Mouse (Mus musculus): ENCODE results near the gene Mettl18.
A peak's percentile ranks its signal among the peaks of the same experiment; 100 is the strongest.
"Not testable (repeated sequence)": the region's sequence is repeated elsewhere in the genome, so short reads cannot be mapped to it uniquely, and the experiment has no call there.

Mettl18 gene

DNA sequence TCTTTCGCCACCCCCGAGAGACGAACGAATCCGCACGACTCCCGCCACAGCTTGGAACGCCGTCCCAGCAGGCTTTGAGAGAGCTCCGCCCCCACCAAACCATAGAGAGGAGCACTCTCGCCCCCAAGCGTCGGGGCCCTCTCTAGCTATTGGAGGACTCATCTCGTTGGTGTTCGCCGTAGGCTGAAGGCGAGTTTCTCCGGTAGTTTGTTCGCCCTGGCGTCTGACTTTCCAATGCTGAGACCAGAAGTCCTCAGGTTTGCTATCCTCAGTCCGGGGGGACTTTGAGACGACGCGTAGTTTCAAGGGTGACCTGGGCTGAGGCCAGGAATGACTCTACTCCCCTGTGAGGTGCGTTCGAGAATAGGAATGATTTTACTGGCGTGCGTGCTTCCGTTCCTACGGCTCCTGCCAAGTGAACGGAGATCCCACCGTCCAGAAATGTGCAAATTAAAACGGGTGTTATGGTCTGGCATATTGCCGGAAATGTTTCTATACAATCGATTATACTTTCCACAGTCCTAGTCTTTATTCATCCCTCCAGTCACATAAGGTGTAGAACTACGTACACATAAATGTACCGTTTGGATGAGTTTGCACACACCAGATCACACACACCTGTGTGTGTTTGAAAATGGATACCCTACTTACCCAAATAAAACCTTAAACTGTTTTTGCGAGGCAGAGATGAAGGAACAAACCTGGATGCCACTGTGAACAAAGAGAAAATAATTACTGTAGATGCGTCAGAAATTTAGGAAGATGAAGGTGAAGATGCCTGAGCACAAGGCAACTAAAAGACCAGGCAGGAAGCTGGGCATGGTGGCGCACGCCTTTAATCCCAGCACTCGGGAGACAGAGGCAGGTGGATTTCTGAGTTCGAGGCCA, at the start of gene Mettl18, which contains the start of gene BC055324:
TSS of gene Mettl18 (plus strand) at position 169 of the 888 bp plus-strand sequence.
TSS of gene BC055324 (minus strand) at position 76 of the 888 bp plus-strand sequence.
- peak; percentile 96 for DNase-seq (ENCODE audit: low spot score)

DNA sequence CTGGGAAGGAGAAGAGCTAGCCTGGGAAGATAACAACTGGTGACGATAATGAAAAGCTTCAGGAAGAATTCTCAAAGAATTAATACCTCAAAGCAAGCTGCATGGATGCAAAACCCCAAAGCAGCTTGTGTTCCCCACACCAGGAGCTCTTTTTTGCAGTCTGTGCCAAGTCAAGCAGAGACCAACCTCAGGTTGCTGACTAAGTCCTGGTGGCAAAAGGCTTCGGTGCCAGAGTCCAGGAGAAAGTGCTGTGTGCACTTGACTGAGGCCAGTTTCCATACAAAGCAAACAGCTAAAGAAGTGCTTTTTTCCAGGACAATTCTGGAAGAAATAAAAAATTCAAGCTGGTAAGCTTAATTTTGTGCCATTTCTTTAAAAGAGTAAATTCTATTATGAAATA, 41.3 kb upstream of the Mettl18 start:
- no peak for DNase-seq (ENCODE audit: low spot score)

DNA sequence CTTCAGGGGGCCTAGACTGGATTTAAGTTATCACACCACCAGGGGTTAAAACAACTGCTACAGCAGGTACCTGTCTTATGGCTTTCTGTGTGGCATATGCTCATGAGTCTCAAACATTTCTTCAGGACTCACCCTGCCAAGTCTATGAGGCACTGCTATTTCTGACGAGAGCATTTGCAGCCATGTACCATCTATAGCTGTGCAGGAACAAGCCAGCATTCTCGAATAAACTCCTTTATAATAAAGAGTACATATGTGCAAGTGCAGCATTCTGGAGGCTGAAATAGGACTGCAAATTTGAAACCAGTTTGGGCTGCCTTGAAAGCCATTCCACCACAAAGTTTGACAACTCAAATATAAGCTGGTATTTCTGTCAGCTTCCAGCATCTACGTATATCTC, 36.7 kb upstream of the Mettl18 start:
- DNase-seq (ENCODE audit: low spot score) = no peak

GRCm38 (mm10) chr1:163964008-163964689, 30.5 kb upstream of the Mettl18 start:
- DNase-seq (ENCODE audit: low spot score) = no peak

GRCm38 (mm10) chr1:163974471-163974870, 20.2 kb upstream of the Mettl18 start:
- DNase-seq (ENCODE audit: low spot score) = no peak

DNA sequence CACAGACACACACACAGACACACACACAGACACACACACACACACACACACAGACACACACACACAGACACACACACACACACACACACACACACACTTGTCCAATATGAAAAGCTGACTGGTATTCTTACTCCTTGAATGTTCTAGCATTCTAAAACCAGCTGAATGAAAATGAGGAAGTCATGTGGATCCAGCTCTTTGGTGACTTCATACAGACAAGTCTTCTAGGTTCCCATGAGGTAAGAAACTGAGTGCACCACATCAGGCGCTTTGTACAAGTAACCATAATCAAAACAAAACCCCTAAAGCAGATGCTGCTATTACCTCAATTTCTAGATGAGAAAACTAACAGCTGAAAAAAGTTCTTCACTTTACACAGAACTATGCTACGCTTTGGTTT, 19.6 kb upstream of the Mettl18 start:
- no peak for DNase-seq (ENCODE audit: low spot score)

GRCm38 (mm10) chr1:163976515-163976914, 18.2 kb upstream of the Mettl18 start:
- no peak for DNase-seq (ENCODE audit: low spot score)

GRCm38 (mm10) chr1:163992371-163992770, 2.3 kb upstream of the Mettl18 start:
- no peak for DNase-seq (ENCODE audit: low spot score)

DNA sequence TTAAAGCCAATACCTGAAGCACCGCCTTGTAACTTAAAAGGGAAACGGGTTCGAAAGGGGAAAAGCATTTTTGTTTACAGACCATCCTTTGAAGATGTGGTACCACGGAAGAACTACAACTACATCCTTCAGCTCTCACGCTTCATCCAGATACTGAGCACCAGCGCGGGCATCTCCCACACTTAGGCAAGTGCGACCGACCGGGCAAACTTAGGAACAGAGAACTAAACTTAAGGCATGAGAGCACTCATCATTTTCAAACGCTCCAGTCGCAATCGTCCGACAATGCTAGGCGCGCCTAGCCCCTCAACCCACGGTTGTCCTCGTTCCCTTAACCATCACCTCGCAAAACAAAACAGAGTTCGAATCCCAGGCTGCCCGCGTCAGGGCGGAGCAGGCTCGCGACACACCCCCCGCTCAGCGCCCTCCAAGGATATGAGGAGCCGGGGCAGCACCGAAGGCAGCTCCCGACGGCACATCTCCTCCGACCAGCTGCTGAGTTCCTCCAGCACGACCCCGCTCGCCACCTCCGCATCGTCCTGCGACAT, 442 bp upstream of the Mettl18 start:
- no peak for DNase-seq (ENCODE audit: low spot score)

DNA sequence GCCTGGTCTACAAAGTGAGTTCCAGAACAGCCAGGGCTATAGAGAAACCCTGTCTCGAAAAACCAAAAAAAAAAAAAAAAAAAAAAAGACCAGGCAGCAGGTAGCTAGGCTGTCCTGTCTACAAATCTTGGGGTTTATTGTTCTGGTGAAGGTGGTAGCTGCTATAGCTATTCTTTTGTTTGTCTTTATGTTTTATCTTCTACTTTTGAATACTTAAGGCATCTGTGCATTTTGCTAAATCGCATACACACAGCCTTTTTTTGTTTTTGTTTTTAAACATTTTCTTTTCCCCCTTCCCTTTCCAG, 872 bp downstream of the Mettl18 start:
- DNase-seq (ENCODE audit: low spot score) = no peak

- no peak for DNase-seq (ENCODE audit: low spot score)
These were observed 7.3 kb downstream of the Mettl18 start for GRCm38 (mm10) chr1:164001831-164002452.

DNA sequence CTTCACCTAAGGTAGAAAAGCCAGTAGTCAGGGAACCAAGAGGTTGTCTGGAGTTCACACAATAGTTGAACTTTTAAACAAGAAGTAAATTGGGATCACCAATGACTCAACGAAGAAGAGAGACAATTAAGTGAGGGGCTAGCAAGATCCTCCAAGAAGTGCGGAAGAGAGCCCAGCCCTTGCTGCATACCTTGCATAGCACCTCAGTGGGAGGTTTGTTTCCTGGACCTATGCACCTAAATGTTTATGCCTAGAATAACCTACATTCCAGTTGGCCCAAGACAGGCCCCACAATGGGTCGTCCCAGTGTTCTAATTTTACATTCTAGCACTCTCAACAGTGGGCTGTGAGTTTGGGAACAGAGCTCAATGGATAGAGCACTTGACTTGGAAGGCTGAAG, 9.6 kb downstream of the Mettl18 start:
- no peak for DNase-seq (ENCODE audit: low spot score)

DNA sequence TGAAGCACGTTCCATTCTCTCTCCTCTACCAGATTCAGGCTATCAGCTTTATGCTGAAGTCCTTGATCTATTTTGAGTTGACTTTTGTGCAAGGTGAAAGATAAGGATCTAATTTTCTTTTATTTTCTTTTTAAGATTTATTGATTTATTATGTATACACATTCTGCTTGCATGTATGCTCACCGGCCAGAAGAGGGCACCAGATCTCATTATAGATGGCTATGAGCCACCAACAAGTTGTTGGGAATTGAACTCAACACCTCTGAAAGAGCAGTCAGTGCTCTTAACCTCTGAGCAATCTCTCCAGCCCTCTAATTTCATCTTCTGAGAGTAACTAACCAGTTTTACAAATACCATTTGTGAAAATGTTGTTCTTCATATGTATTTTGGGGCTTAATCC, 14.5 kb downstream of the Mettl18 start:
- DNase-seq (ENCODE audit: low spot score) = peak; percentile 48

GRCm38 (mm10) chr1:164014616-164015015, 19.9 kb downstream of the Mettl18 start:
- DNase-seq (ENCODE audit: low spot score) = no peak

DNA sequence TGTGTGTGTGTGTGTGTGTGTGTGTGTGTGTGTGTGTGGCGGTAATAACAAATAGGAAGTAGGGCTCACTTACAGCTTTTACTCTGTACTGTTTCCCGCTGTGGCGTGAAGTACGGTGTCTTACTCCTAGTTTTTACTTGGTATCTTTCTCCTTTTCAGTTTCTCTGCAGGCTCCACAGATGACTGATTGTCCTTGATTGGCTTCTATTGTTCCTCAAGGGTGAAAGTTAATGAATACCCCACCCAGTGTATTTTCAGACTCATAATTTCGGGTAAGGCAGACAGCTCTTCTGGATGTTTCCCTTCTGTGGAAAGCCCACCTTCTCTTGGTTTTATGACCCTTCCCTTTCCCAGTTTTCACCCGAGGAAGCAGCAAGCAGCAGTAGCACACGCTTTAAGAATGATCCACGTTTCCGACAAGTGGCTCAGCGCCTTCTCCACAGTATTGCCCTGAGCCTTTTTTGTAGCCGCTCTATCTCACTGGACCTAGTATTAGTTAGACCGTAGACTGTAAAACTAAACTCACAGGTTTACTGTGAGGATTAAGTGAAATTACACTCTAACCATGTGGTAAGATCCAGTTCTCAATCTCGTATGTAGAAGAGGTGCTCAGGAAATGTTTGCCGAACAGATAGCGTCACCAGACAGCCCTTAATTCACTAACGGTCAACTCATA, 23.7 kb downstream of the Mettl18 start:
- DNase-seq (ENCODE audit: low spot score) = no peak

DNA sequence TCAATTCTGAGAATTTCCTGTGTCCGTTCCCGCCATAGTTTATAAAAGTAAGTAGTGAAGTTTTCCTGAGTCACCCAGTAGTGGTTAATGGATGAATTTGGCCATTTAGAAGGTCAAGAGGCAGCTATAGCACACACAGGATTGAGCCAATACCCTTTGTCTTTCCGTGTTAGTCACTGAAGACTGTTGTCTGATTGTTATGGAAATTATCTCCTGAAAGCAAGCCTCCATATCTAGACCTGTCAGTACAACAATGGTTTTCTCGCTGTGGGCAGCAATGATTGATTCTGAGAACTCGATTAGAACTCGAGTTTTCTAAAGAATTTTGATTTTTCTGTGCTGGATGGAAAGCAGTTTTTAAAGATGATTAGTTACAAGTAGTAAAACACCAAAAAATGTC, 25.1 kb downstream of the Mettl18 start:
- DNase-seq (ENCODE audit: low spot score) = no peak

- not testable (repeated sequence) for DNase-seq (ENCODE audit: low spot score)
These were observed 26.1 kb downstream of the Mettl18 start for GRCm38 (mm10) chr1:164020746-164021145.

DNA sequence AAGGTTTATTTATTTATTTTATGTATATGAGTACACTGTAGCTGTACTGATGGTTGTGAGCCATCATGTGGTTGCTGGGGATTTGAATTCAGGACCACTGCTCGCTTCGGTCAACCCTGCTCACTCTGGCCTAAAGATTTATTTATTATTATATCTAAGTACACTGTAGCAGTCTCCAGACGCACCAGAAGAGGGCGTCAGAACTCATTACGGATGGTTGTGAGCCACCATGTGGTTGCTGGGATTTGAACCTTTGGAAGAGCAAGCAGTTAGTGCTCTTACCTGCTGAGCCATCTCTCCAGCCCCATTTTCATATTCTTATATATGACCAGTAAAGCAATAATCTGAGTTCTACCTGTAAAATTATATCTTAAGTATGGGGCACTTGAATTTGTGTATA, 27.4 kb downstream of the Mettl18 start:
- not testable (repeated sequence) for DNase-seq (ENCODE audit: low spot score)

GRCm38 (mm10) chr1:164025685-164026084, 31.0 kb downstream of the Mettl18 start:
- DNase-seq (ENCODE audit: low spot score) = no peak

DNA sequence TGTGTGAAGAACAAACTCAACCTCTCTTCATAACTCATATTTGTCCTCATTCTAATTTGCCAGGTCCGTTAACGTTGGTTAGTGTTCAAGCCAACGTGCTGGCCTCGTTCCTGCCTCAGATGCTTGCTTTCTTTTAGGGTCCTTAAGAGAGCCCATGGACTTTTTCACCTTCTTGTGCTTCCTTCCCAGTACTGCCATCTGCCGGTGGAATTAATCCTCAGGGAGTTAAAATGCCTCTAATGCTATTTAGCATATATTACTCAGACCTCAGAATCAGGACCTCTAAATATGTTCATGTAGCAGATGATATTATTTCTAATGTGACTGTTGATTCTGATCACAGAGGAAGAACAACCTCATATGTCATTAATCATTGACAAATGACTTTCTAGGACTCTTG, 32.7 kb downstream of the Mettl18 start:
- DNase-seq (ENCODE audit: low spot score) = peak; percentile 45

DNA sequence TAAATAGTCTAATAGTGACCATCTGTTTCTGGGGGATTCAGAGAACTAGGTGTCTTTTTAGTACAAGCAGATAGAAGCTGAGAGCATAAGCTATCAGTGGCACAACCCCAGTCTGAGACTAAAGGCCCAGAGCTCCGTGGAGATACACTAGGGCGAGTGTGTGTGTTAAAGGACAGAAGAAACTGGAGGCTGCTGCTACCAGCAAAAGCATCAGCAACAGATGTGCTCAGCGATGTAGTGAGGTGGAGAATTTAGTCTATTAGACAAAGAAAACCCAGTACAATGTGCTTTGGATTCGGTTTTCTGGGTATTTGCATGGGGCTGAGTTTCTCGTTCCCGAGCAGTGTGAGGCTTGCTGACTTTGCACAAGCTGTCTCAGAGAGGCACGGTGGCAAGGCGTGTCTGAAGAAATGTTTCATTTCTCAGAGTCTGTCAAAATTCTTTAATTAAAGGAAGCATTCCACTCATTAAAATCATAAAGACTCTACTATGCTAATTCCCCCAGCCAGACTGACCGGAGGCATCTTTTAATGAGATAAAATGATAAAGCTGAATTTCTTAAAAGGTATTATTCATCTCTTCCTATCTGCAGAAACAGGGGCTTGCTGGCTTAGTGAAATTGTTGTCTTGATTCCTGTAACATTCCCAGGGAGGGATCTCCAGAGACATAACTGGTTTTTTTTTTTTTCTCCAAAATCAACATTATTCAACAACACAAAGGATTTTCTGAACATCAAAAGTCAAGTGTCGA, 45.9 kb downstream of the Mettl18 start:
- no peak for DNase-seq (ENCODE audit: low spot score)

All from retina, embryonic 14.5 days (tissue).